Mouse (Mus musculus) kidney, postnatal 0 days (tissue): Measurements from ENCODE around the gene Olfr98. TPM values are rescaled to one million over a fixed set of nuclear protein-coding genes. Genes with fewer than 3 reads are reported as not detected.

Source experiments
- ATAC-seq: fragments of 200-750 bp; cut with Nextera tagmentation; replicated peaks from 2 replicates; pipeline ENCODE4 v1.8.0; 2017; ENCODE audit warnings: low read depth, moderate number of reproducible peaks, moderate TSS enrichment, moderate library complexity; ENCODE audit not compliant: low FRiP score
- DNase-seq: peaks from one replicate; pipeline ENCODE4 v3.0.0-alpha.2; 2016; ENCODE audit warnings: low spot score
- H3K27ac ChIP-seq: fragments of 300-500 bp; sonication (generic); 2 replicates; pipeline ENCODE4 v1.5.1; 2014; ENCODE audit warnings: mild to moderate bottlenecking
- H3K27me3 ChIP-seq: fragments of 300-500 bp; sonication (generic); 2 replicates; pipeline ENCODE4 v1.6.1; 2014; ENCODE audit warnings: low read length, mixed read lengths; ENCODE audit not compliant: insufficient read depth
- H3K36me3 ChIP-seq: fragments of 300-500 bp; sonication (generic); 2 replicates; pipeline ENCODE4 v1.6.1; 2014; ENCODE audit warnings: low read length, mixed read lengths; ENCODE audit not compliant: insufficient read depth
- H3K4me1 ChIP-seq: fragments of 300-500 bp; sonication (generic); replicated peaks from 2 replicates; pipeline ENCODE4 v1.6.1; 2014; ENCODE audit warnings: antibody characterized with exemption, low read length, mixed read lengths; ENCODE audit not compliant: insufficient read depth
- H3K4me2 ChIP-seq: fragments of 300-500 bp; sonication (generic); 2 replicates; pipeline ENCODE4 v1.6.1; 2014; ENCODE audit warnings: mild to moderate bottlenecking, low read length, moderate library complexity, mixed read lengths
- H3K4me3 ChIP-seq: fragments of 300-500 bp; sonication (generic); replicated peaks from 2 replicates; pipeline ENCODE4 v1.5.1; 2014; ENCODE audit warnings: low read depth, low read length
- H3K9ac ChIP-seq: fragments of 300-500 bp; sonication (generic); 2 replicates; pipeline ENCODE4 v1.6.1; 2014; ENCODE audit warnings: low read depth, low read length
- H3K9me3 ChIP-seq: fragments of 300-500 bp; sonication (generic); replicated peaks from 2 replicates; pipeline ENCODE4 v1.6.1; 2016; ENCODE audit warnings: low read length, inconsistent platforms, mixed read lengths
- CTCF ChIP-seq: IDR thresholded peaks from 2 replicates; pipeline ENCODE4 v1.5.1; 2016; ENCODE audit warnings: antibody characterized with exemption, low read depth, mild to moderate bottlenecking, moderate library complexity
- WGBS: fragments of 180-500 bp; shearing (Covaris S2); extraction: QIAGEN DNeasy Blood & Tissue Kit; methylation state at CpG from one replicate; pipeline ENCODE4 v1.1.7; 2014; 5-methylcytosine and 5-hydroxymethylcytosine counted together
- polyA plus RNA-seq: library from polyadenylated mRNA; unstranded; fragments of >200 nt; fragmentation: Nextera tagmentation; extraction: Ambion mirVana; gene quantifications from 2 replicates; pipeline ENCODE4 v1.2.1, GENCODE M21; 2015

Olfr98 gene
- polyA plus RNA-seq, result not detected in 2 replicates

DNA sequence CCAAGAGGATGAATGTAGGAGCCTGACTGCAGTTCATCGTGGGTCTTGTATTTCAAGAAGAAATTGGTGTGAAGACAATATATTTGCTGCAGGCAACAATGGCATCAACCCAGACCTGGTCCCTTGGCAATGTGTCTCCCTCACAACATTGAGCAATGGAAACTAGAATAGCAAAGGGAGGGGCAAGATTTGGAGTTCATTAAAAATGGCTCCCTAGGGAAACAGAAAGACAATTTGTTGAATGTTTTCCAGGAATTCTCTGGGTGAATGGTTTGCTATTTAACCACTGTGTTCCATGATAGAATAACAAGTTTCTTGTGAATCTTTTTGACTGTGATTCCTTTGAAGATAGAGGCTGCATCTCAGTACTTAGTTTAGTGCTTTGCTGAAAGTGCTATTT, at the start of gene Olfr98:
Gene Olfr98, minus strand, starts transcription at position 124 of the 400 bp plus-strand sequence.
- WGBS, result 85% methylated on average over 1 of the region's 1 CpGs
- Histone ChIP-seq H3K27me3 (no peaks in the 10 kb centered on the region), H3K4me2 (no peak within 1 kb of the TSS), H3K27ac (no peak within 1 kb of the TSS), H3K9ac (no peak within 1 kb of the TSS), H3K9me3 (no peaks in the 10 kb centered on the region), H3K36me3 (no peaks in the 10 kb centered on the region), H3K4me3 (no peak within 1 kb of the TSS), H3K4me1 (no peaks in the 10 kb centered on the region)
- no peak for ATAC-seq
- DNase-seq, result no peak
- TF ChIP-seq CTCF, result no peak

- Histone ChIP-seq H3K4me2 (no peak overlapping the region), H3K9ac (no peak overlapping the region), H3K36me3 (no peaks in the 10 kb centered on the region), H3K27ac (no peak overlapping the region), H3K4me3 (no peak overlapping the region), H3K4me1 (no peaks in the 10 kb centered on the region), H3K27me3 (no peaks in the 10 kb centered on the region), H3K9me3 (no peaks in the 10 kb centered on the region)
- ATAC-seq (no peak), DNase-seq (no peak)
- 43% methylated on average over 2 of the region's 2 CpGs for WGBS
- no peak for TF ChIP-seq CTCF
Observed at GRCm38 (mm10) chr17:37310146-37310699, 46.7 kb upstream of the Olfr98 start.

GRCm38 (mm10) chr17:37308483-37308882, 44.9 kb upstream of the Olfr98 start:
- 34% methylated on average over 4 of the region's 4 CpGs for WGBS

DNA sequence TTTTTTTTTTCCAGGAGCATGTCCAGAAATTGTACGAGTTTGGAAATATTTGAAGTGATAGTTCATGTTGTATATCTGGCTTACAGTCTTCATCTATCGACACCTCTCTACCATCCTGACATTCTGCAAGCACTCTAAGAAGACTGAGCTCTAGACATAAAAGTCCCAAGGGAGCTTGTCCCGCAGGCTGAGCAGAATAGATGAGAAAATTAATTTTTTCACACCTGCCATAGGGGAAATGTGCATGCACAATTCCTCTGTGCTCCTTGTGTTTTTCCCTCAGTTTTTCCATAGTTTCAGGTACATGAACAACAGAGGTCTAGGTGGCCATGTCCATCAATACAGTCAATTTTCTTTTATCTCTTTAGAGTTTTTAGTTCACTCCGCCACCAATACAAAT, 40.7 kb upstream of the Olfr98 start, which contains the start of gene Olfr101:
Gene Olfr101, minus strand, starts transcription at position 101 of the 400 bp plus-strand sequence.
- TF ChIP-seq CTCF, result no peak
- Histone ChIP-seq H3K9ac (no peak within 1 kb of the TSS), H3K27me3 (no peaks in the 10 kb centered on the region), H3K27ac (no peak within 1 kb of the TSS), H3K4me3 (no peak within 1 kb of the TSS), H3K36me3 (no peaks in the 10 kb centered on the region), H3K9me3 (no peaks in the 10 kb centered on the region), H3K4me2 (no peak within 1 kb of the TSS), H3K4me1 (no peaks in the 10 kb centered on the region)
- DNase-seq, result no peak
- no peak for ATAC-seq
- 82% methylated on average over 4 of the region's 4 CpGs for WGBS

More at GRCm38 (mm10) chr17:37308483-37308882, 44.9 kb upstream of the Olfr98 start:
- no peaks in the 10 kb centered on the region for H3K4me1 ChIP-seq
- DNase-seq (peak; percentile 3), ATAC-seq (no peak)
- no peak overlapping the region for H3K27ac ChIP-seq
- TF ChIP-seq CTCF, result peak; percentile 44; the same call in 1 of the 2 replicates
- no peaks in the 10 kb centered on the region for H3K9me3 ChIP-seq
- no peak overlapping the region for H3K4me2 ChIP-seq
- H3K36me3 ChIP-seq, result no peaks in the 10 kb centered on the region
- no peak overlapping the region for H3K9ac ChIP-seq
- H3K4me3 ChIP-seq, result no peak overlapping the region
- H3K27me3 ChIP-seq, result no peaks in the 10 kb centered on the region

DNA sequence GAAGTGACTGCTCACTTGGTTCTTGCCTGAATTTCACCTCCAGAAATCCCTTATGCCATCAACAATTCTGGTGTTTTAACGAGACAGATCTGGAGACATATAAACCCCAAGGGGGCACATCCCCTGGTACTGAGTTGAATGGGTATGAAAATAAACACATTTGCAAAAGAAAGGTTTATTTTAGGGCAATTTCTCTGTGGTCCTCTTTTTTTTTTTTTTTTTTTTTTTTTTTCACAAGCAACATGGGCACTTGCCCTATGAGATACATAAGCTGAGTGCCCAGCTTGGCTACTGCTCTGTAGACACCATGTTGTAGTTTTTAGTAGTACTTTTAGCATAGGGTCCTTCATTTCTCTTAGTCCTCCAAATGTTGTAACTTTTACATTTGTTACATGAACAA, 19.8 kb upstream of the Olfr98 start, which contains the start of gene Olfr99:
Gene Olfr99, minus strand, starts transcription at position 101 of the 400 bp plus-strand sequence.
- Histone ChIP-seq H3K27me3 (no peaks in the 10 kb centered on the region), H3K4me1 (no peaks in the 10 kb centered on the region), H3K4me3 (no peak within 1 kb of the TSS), H3K36me3 (no peaks in the 10 kb centered on the region), H3K27ac (no peak within 1 kb of the TSS), H3K4me2 (no peak within 1 kb of the TSS), H3K9me3 (no peaks in the 10 kb centered on the region), H3K9ac (no peak within 1 kb of the TSS)
- no peak for TF ChIP-seq CTCF
- ATAC-seq, result no peak
- DNase-seq, result no peak
- WGBS, result 69% methylated on average over 1 of the region's 1 CpGs

DNA sequence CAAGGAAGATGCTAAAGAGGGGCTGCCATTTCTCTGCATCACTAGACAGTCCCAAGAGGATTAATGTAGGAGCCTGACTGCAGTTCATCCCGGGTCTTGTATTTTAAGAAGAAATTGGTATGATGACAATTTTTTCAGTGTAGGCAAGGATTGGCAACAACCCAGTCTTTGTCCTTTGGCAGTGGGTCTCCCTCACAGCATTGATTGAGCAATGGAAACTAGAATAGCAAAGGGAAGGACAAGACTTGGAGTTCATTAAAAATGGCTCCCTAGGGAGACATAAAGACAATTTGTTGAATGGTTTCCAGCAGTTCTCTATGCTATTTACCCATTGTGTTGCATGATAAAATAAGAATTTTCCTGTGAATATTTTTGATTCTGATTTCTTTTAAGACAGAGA, 16.8 kb upstream of the Olfr98 start:
- no peaks in the 10 kb centered on the region for H3K27me3 ChIP-seq
- no peaks in the 10 kb centered on the region for H3K9me3 ChIP-seq
- no peak for ATAC-seq
- TF ChIP-seq CTCF, result no peak
- H3K9ac ChIP-seq, result no peak overlapping the region
- no peak overlapping the region for H3K4me3 ChIP-seq
- no peak for DNase-seq
- H3K36me3 ChIP-seq, result no peaks in the 10 kb centered on the region
- H3K27ac ChIP-seq, result no peak overlapping the region
- WGBS, result 70% methylated on average over 1 of the region's 1 CpGs
- no peaks in the 10 kb centered on the region for H3K4me1 ChIP-seq
- no peak overlapping the region for H3K4me2 ChIP-seq

DNA sequence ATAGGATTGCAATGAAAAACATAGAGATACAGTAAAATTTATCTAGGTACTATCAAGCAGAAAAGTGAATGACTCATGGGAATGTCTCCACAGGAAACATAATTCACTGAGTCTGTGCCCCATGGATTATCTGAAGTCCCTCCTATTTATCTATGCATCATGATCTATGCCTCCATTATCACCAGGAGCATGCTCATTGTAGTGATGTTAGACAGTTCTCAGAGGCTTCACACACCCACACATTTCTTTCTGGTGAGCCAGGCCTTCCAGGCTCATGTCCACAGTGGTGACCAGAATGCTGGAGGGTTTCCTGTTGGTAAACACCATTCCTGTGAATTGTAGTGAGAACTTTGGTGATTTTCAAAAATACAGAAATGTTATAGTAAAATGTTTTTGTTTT, 13.0 kb upstream of the Olfr98 start:
- DNase-seq (no peak), ATAC-seq (no peak)
- Histone ChIP-seq H3K27me3 (no peaks in the 10 kb centered on the region), H3K4me3 (no peak overlapping the region), H3K9ac (no peak overlapping the region), H3K9me3 (no peaks in the 10 kb centered on the region), H3K36me3 (no peaks in the 10 kb centered on the region), H3K4me1 (no peaks in the 10 kb centered on the region), H3K4me2 (no peak overlapping the region), H3K27ac (no peak overlapping the region)
- no peak for TF ChIP-seq CTCF
